Mouse (Mus musculus): ENCODE data around the gene Pde10a.

- TF ChIP-seq CTCF (IDR thresholded peaks at IDR 0.05; ENCODE audit: extremely low read depth, insufficient read depth, insufficient read length, insufficient replicate concordance) (no peak), POLR2A (IDR thresholded peaks at IDR 0.05; ENCODE audit: low read depth, low read length) (no peak)
Observed at GRCm38 (mm10) chr17:8923727-8924126, 398.6 kb downstream of the Pde10a start.
